Mouse (Mus musculus) brain, embryonic 18.5 days (tissue): Measurements from ENCODE around the gene Spc24.

Experiments
- DNase-seq: peaks from one replicate; pipeline ENCODE4 v3.0.0-alpha.2; 2012; ENCODE audit warnings: low read depth, low spot score

Spc24 gene

DNA sequence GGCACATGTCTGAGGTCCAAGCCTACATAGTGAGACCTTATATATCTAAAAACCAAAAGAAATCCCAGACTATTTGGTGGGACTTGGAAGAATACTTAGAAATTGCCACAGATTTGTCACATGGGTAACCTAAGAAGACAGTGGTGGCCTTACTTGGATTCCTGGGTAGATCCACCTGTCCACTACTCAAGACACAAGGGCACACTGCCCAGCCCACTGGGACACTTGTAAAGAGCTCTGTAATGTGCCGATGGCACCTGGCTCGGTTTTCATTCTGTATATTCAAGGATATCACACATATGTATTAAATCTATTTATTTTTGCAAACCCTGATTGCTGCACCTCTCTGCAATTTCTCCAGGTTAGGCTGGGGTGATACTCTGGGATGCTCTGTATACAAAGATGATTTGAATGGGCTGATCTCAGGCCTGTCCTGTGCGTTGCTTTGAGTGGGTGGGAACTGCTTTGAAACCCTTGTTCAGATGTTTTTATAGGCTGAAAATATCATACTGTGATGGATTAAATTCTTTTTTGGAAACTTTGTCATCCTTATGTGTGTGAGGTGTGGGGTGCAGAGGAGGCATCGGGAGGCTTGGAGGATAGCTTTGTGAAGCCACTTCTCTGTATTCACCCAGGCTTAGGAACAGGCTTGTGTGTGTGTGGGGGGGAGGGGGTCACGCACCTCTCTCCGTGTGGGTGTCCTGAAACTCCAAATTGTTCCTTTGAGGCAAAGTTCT, 10.6 kb downstream of the Spc24 start:
- no peak for DNase-seq

DNA sequence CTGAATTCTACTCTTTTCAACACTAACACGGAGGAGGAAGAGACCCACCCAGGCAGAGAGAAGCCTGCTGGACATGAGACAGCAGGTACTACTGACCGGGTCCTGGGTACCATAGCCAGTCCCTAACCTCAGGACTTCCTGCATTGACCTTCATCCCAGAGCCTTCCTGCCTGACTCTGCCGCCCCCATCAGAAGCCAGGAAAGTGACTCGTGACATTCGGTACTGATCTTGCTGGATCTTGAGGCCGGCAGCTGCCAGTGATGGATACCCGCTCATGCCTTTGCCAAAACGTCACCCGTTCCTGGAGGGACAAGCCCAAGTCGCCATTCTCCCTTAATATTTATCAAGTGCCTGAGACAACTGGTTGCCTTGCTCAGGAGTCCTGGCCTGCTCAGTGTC, 11.6 kb downstream of the Spc24 start:
- DNase-seq: no peak

DNA sequence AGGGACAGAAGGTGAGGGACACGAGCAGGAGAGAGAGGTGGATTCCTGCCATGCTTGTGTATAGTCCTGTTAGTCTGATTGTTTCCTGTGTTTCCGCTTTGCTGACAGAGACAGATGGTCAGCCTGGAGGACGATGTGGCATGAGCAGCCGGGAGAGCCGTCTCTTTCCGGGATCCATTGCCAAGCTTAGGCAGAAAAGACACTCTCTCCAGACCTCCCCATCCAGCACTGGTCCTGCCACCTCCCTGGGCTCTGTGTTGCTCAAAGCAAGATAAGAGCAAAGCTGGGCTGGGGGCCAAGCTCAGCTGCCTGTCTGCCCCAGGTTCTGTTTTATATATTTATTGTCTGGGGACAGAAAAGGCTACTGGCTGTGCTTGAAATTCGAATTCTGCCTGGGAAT, 12.1 kb downstream of the Spc24 start:
- no peak for DNase-seq

DNA sequence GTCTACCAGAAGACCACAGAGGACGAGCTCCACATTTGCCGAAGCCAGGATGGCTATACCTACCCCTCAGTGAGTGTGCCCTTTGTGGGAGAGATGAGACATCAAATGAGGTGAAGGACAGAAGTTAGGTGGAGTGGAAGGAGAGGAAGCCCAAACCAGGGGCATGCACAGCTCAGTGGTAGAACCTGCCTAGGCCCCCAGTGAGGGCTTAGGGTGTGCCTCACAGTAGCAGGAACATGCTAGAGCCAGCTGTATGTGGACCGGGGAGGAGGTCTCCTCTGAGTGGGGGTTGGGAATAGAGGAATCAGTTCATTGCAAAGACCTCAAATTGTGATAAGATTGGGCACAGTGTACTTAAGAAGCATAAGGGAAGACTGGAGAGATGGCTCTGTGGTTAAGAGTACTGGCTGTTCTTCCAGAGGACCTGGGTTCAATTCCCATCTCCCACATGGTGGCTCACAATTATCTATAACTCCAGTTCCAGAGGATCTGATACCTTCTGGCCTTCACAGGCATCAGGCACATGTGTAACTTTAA, 12.8 kb downstream of the Spc24 start:
- DNase-seq: no peak

DNA sequence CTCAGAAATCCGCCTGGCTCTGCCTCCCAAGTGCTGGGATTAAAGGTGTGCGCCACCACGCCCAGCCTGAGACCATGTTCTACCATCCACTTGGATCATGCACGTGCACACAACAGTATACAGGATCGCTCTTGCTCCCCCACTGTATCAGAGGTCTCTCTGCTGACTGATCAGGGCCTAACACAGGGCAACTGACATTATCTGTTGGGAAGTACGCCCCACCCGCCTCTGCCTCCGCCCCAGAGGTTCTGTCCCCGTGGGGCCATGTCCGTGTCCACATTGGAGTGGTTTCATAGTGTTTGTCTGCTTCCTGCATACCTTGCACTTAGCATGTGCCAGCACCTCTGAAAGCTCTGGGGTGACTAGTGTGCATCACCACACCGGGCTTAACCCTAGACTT, 18.6 kb downstream of the Spc24 start:
- DNase-seq: no peak

DNA sequence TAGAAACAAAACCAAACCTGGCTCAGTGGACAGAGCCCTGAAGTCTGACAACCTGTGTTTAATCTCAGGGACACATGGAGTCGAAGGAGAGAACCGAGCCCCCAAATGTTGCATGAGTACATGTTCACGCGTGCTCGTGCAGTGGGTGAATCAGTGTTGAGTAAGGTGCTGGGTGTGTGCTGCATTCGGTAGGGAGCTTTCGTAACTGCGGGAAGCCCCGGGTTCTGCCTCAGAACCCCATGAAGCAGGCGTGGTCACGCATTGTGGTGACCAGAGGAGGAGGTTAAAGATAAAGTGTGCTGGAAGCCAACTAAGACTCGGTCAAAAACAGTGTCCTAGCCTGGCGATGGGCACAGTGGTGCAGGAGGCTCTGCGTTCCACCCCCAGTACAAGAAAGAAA, 19.7 kb downstream of the Spc24 start:
- DNase-seq: no peak

DNA sequence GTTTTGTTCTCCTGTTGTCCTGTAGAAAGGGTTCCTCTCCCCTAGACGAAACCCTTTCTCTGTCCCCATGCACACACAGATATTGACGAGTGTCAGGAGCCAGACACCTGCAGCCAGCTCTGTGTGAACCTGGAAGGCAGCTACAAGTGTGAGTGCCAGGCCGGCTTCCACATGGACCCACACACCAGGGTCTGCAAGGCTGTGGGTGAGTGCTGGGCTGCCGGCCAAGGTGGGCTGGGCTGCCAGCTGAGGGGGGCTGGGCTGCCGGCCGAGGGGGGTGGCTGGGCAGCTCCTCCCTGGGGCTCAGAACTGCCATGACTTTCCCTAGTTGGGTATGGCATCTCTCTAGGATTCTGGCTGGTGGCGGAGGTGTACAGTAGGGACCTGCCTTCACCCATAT, 21.3 kb downstream of the Spc24 start:
- DNase-seq: no peak

DNA sequence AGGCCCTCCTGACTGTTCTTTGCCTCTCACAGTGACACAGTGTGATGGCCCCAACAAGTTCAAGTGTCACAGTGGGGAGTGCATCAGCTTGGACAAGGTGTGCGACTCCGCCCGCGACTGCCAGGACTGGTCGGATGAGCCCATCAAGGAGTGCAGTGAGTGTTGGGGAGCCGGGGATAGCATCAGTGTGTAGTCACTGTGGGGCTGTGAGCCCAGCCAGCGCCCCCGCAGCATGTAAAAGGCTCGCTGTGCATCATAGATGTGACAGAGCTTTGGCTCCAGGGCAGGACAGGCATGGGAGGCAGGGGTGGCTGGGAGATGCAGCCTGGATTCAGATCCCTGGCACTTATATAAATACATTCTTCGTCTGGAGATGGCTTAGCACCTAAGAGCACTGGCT, 22.9 kb downstream of the Spc24 start:
- no peak for DNase-seq

DNA sequence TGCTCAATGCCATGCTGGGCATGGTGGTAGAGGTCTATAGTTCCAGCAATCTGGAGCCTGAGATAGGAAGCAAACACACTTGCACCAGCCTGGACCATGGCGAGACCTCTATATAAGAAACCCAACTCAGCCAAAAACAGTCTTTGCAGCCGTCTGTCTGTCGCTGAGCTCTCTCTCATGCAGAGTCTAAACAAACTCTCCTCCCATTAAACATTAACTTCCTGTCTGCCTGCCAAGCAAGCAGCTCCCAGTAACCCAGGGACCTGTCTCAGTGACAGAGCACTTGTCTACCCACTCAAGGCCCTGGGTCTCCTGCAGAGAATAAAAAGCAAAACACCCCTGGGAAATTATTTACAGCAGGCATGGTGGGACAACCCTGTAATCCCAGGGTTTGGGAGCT, 23.5 kb downstream of the Spc24 start:
- DNase-seq: no peak

DNA sequence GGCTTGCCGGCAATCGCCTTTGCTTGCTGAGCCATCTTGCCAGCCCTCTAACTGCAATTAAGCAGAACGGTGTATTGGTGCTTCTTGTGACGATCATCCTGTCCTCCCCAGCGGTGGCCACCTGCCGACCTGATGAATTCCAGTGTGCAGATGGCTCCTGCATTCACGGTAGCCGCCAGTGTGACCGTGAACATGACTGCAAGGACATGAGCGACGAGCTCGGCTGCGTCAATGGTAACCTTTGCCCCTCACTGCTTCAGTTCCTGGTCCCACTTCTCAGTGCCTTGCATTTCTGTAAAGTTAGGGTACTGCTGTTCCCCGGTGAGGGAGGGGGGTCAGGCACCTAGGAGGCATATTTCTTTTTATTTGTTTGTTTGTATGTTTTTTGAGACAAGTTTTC, 25.0 kb downstream of the Spc24 start:
- no peak for DNase-seq

DNA sequence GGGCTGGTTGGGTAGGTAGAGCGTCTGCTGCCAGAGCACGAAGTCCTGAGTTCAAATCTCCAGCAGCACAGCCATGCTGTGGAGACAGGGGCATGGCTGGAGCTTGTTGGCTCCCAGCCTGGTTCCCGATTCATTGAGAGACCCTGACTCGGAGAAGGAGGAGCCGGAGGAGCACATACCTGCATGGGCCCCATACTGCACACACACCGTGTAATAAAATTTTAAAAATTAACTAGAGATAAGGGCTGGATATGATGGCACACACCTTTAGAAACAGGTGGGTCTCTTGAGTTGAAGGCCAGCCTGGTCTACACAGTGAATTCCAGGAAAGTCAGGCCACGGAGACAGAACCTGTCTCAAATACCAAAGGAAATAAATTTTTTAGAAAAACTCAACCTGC, 26.1 kb downstream of the Spc24 start:
- DNase-seq: no peak

DNA sequence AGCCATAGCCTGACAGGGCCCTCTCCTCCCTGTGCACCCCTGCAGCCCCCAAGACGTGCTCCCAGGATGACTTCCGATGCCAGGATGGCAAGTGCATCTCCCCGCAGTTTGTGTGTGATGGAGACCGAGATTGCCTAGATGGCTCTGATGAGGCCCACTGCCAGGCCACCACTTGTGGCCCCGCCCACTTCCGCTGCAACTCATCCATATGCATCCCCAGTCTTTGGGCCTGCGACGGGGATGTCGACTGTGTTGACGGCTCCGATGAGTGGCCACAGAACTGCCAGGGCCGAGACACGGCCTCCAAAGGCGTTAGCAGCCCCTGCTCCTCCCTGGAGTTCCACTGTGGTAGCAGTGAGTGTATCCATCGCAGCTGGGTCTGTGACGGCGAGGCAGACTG, 26.7 kb downstream of the Spc24 start:
- DNase-seq: no peak

DNA sequence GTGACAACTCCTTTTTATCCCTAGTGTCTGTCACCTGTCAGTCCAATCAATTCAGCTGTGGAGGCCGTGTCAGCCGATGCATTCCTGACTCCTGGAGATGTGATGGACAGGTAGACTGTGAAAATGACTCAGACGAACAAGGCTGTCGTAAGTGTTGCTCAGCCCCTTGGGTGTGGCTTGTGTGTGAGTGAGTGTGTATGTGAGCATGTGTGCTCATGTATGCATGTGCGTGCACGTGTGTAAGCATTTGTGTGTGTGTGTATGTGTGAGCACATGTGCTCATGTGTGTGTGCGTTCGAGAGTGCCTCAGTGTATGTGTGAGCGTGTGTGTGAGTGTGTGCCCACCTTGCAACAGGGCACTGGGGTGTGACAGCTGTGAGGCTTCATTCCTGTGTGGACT, 27.8 kb downstream of the Spc24 start:
- DNase-seq: no peak

DNA sequence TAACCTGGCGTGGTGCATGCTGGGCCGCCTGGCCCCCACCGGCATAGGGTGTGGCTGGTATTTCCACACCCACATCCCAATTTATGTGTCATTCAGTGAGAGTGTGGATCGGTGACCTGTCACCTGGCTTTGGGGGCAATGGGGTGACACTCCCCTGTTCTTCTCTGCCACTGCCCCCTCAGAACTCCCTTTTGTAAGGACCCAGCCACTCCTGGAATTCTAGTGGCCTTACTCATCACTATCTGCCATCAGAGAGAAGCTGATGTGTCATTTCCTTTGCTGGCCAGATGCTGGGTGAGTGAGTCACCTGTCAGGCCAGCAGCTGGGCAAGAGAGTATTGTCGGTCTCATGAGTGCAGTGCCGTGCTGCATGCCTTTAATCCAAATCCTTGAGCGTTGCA, 30.8 kb downstream of the Spc24 start:
- DNase-seq: no peak

DNA sequence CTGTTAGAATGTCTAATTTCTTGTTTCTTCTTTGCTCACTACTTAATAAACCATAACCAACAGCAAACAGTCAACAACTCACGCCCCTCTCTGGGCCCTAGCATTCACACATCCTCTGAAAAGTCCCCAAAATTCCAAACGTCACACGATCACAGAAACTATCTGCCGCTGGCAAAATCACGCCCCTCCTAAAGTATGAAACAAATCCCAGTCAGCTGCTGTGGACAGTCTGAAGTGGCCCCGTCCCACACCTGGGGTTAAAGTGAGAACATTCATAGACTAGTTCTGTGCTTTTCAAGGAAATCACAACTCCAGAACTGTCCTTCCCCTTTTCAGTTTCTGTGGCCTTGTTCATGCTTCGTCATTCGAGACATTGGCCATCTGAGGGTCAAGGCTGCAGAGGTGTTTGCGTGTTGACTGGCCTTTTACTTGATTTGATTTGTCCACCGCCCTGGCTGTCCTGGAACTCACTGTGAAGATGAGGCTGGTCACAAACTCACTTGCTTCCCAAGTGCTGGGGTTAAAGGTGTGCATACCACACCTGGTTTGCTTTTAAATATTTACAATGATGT, 31.8 kb downstream of the Spc24 start:
- DNase-seq: no peak

DNA sequence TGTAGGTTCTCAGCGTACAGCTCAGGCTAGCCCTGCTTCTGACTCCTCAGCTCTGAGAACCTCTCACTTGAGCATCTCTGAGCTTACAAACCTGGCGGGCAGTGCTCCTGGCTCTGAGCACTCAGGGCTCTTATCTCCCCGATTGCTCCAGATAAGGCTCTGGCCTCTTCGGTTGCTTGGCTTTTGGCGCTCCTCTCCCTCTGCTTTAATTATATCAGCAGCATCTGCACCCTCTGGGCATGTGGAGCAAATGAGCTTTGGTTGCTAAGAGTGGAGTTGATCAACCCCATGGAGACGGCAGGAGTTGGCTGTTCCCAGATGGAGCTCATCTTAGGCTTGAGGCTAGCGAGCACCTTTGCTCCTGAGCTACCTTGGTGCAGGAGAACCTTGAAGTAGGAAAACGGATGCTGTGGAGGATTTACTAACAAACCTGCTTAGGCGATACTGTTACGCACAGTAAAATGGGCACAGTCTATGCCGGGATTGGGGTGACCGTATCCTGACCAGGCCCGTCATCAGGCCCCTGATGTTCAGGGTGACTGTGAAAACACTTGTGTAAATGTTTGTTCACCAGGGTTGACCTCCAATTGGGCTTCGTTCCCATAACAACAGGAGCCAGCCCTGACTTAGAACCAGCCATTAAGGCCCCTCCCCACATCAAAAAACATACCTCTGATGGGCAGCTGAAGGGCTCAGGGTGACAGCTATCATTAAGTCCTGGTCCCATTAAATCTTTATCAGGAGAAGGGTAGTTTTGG, 33.7 kb downstream of the Spc24 start:
- no peak for DNase-seq

DNA sequence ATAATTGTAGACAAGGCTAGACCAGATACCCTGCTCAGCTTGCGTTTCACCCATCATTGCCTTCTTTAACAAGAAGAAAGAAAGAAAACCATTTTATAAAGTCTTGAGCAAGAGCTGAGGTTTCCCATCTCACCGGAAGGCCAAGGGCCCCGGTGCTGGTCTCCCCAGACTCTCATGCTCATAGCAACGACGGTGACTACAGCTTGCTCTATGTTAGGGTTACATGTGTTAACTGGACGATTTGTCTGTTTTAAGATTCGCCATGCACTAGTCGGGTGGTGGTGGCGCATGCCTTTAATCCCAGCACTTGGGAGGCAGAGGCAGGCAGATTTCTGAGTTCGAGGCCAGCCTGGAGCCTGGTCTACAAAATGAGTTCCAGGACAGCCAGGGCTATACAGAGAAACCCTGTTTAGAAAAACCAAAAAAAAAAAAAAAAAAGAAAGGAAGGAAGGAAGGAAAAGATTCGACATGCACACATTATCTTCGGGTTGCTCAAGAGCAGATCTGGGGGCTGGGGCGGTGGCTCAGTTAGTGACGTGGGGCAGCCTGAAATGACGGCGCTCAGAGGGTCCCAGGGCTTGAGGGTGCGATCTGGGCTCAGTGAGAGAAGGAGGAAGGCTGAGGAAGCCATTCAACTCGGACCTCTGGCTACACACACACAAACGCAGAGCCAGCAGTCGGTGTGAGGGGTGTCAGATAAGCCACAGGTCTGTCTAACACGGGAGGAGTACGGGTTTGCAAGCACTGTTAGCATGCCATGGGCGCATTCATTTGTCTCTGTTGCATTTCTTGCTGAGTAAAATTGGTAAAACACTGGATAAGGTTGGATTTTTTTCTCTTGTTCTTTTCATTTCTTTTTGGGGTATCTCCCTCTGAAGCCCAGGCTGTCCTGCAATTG, 34.6 kb downstream of the Spc24 start:
- DNase-seq: no peak

DNA sequence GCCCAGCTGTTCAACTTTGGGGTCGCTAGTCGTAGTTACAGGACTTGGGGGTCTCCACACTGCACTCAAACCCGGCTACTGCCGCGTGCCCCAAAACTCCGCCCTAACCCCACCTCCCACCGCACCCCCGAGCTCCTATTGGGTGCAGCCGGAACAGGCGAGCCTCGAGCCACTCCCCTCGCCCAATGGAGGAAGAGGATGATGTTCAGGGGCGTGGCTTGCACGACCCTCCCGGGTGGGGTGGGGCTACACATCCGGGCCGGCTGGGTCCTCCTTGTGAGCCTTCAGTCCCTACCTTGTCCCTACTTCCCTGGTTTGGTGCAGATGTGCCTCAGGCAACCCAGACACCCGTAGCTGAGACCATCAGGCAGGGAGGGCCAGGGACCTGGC, 36.0 kb downstream of the Spc24 start:
- DNase-seq: peak; percentile 91

DNA sequence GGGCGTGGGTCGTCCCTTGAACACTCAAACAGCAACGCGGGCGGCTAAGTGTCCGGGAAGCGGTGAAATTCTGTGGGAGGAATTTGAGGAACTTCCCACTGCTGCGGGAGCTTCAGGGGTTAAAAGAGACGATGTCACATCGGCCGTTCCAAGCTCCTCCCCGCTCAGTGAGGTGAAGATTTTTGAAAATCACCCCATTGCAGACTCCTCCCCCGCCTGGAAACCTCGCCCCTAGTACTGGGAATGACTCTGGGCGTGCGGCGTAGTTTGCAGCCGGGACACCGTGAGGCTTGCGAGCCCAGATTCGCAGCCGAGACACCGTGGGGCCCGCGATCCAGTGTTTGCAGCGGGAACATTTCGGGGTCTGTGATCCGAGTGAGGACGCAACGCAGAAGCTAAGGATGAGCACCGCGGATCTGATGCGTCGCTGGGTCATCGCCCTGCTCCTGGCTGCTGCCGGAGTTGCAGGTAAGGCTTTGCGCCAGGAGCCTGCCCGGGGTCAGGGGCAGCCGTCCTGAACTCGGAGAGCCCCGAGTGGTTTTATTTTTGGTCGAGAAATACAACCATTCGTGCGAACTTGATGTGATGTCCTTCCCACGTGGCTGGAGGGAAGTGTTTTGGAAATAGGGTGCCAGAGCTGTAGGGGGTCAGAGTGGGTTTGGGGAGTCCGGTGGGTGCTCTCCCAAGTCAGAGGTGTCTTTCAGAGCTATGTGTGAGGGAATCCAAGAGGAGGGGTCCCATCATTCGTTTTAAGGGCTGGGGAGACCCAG, 36.5 kb downstream of the Spc24 start, which contains the start of gene Ldlr:
Gene Ldlr (plus strand): TSS at position 107 of the 770 bp plus-strand sequence.
- DNase-seq: peak; percentile 82

DNA sequence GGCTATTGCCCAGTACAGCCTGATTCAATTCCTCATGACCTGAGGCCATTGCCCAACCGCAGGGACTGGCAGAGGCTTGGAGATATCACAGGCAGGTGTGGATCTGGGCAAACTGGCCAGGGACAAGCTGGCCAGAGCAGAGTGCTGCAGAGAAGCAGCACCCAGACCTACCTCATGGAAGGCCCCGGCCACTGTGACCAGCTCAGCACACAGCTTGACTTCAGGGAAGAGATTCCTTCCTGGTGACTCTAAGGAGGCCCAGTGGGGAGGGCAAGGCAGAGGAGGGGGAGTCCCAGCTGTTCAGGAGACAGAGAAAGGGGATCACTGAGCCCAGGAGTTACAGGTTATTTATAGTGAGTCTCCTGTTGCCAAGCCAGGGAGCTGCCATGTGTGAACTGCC, 39.1 kb downstream of the Spc24 start:
- no peak for DNase-seq

DNA sequence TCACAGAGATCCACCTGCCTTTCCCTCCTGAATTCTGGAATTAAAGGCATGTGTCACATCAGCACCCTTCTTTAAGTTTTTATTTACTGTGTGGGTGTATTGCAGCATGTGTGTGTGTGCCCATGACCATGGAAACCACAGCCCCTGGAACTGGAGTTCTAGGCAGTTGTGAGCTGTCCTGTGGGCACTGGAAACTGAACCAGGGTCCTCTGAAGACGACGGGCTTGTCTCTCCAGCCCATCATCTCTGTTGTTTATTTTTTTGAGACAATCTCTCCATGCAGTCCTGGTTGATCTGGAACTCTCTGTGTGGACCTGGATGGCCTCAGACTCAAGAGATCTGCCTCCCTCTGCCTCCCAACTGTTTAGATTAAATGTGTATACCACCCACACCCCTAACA, 43.1 kb downstream of the Spc24 start:
- no peak for DNase-seq
